Mouse (Mus musculus): Measurements from ENCODE around the gene Ankk1. TPM values are rescaled to one million over a fixed set of nuclear protein-coding genes. Genes with fewer than 3 reads are reported as not detected.

Ankk1 gene
- not detected for total RNA-seq (2021)

DNA sequence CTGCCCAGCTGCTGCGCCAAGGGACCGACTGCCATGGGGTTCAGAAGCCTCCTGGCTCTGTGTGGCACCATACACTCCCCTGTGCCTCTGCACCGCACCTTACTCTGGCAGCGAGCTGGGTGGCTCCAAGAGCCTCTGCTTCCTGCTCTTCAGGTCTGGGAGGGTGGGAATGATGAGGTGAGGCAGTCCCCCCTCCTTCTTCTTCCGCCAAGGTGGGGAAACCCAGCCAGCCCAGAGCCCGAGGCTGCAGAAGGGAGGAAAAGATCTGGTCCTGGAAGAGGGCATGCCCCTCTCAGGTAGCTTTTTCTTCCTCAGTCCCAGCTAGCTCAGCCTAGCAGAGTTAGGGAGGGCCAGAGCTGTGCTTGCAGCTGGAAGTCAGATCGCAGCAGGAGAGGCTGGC, at the start of gene Ankk1:
Gene Ankk1 (minus strand): TSS at position 101 of the 400 bp plus-strand sequence.
- DNase-seq = no peak
- intact Hi-C loops (cut with DNase I) = no loop called here

GRCm38 (mm10) chr9:49472126-49472525, 45.3 kb upstream of the Ankk1 start:
- DNase-seq = no peak
- intact Hi-C loops (cut with DNase I) = loop anchor here (10.0 kb wide), 1 partner anchor 117 kb away; no protein-coding TSS in a partner anchor

GRCm38 (mm10) chr9:49470946-49471345, 44.1 kb upstream of the Ankk1 start:
- DNase-seq = no peak
- intact Hi-C loops (cut with DNase I) = loop anchor here (10.0 kb wide), 1 partner anchor 116 kb away; no protein-coding TSS in a partner anchor

DNA sequence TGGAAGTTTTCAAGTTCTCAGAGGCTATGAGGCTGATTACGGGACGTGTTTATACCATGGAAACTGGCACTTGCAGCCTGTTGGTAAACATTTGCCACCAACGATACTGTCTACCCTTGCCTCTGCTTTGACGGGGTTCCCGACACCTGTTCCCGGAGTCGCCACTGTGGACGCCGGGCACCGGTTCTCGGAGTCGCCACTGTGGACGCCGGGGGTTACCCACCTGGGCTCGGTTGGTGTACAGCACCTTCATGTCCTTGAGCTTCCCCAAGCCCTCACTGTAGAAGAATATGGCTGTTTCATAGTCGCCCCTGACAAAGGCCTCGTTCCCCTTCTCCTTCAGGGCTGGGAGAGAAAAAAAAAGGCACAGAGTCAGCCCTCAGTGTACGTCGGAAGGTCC, 43.2 kb upstream of the Ankk1 start:
- DNase-seq = no peak
- intact Hi-C loops (cut with DNase I) = loop anchor here (10.0 kb wide), 1 partner anchor 115 kb away; no protein-coding TSS in a partner anchor

DNA sequence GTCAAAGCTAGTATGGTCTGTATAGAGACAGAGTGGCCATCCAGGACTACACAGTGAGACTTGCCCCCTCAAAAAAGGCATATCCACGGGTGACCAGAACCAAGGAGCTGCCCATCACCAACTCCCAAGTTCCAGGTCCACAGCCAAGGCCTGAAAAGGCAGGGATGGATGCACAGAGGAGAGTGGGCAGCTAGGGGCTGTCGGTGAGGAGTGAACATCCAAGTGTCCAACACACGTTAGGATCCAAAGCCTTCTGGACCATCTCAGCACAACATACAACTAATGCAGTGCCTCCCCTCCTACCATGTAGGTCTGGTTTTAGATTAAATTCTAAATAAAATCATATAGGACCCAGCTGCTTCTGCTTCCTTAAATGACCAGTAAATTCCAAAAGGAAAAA, 29.3 kb upstream of the Ankk1 start:
- no peak for DNase-seq
- intact Hi-C loops (cut with DNase I) = no loop called here

DNA sequence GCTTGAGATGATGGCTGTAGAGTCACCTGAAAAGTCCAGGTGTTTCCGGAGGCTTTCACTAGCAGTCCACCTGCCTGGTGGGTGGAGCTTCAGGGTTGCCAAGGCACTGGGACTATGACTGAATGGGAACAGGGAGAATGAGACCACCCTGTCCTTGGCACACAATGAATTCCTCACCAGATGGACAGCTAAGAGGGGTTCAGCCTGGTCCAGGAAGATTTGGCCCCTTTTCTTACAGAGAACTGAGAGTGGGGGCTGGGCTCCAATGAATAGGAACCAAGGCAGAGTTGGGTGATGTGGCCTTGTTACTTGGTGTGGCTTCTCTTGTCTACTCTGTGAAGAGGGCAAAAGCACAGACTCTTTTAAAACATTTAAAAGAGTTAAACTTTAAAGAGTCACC, 25.6 kb upstream of the Ankk1 start:
- no peak for DNase-seq
- intact Hi-C loops (cut with DNase I) = no loop called here

DNA sequence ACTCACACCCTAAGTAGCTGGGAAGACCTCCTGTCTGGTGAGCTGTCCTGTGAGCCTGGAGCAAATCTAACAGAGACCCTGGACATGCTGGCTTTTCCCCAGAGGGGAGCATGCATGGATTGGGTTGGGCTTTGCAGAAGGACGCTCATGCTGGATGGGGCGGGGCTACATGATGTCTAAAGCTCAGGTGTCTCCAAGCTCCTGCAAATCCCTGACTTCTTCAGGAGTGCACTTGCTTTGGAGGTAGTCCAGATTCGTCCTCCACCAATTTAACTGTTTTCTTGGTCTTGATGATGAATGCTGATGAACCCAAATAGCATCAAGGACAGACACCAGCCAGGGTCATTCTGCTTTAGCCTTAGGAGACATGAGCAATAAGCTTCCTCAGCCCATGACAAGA, 23.7 kb upstream of the Ankk1 start:
- no peak for DNase-seq
- intact Hi-C loops (cut with DNase I) = no loop called here

DNA sequence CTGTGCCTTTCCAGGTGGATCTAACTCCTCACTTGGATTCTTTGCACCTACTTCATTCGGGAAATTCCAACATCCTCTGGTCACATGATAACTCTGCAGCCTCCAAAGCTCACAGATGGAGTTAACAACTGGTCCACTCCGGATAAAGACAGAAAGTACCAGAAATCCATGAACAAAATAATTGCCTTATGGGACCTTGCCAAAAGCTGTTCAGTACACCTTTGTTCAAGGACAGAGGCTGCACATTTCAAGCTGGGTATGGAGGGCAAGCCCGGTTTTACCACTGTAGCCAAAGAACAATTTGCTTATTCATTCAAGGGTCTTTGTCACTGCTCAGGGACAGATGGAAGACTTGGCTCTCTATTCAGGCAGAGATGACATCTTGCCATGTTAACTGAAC, 15.8 kb upstream of the Ankk1 start:
- no peak for DNase-seq
- intact Hi-C loops (cut with DNase I) = no loop called here

- no peak for DNase-seq
- intact Hi-C loops (cut with DNase I) = no loop called here
Observed at GRCm38 (mm10) chr9:49427478-49427877, 657 bp upstream of the Ankk1 start.

DNA sequence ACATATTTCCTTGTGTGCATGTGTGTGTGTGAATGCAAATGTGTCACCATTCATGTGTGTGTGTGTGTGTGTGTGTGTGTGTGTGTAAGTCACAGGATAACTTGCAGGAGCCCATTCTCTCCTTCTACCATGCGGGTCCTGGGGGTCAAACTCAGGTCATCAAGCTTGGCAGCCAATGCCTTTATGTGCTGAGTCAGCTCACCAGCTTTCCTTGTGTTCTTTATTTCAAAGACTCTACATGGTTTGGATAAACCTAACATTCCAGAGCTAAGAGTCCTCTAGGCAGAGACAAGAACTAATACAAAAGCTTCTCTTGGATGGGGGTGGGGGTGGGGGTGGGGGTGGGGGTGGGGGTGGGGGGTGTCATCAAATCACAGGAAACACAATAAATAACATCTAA, 1.2 kb downstream of the Ankk1 start:
- DNase-seq = no peak
- intact Hi-C loops (cut with DNase I) = no loop called here

DNA sequence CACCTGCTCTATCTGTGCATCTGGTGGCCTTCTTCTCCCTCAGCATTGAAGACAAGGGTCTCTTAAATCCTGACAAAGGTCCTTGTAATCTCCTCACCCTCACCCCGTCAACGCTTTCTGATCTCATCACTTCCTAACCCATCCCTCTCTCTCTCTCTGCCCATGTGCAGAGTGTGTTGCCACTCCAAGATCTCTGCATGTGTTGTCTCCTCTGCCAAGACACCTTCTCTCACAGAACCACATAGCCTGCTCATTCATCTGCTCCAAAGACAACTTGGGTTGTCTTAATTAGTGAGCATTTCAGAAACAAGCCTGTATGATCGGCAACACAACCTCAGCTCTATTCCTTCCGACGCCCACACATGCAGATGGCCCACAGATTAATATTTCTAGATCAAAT, 3.0 kb downstream of the Ankk1 start:
- intact Hi-C loops (cut with DNase I) = no loop called here
- DNase-seq = no peak

- intact Hi-C loops (cut with DNase I) = no loop called here
- DNase-seq = no peak
Observed at GRCm38 (mm10) chr9:49410621-49411020, 16.2 kb downstream of the Ankk1 start.

- DNase-seq = no peak
- intact Hi-C loops (cut with DNase I) = no loop called here
Observed at GRCm38 (mm10) chr9:49407028-49407427, 19.8 kb downstream of the Ankk1 start.

DNA sequence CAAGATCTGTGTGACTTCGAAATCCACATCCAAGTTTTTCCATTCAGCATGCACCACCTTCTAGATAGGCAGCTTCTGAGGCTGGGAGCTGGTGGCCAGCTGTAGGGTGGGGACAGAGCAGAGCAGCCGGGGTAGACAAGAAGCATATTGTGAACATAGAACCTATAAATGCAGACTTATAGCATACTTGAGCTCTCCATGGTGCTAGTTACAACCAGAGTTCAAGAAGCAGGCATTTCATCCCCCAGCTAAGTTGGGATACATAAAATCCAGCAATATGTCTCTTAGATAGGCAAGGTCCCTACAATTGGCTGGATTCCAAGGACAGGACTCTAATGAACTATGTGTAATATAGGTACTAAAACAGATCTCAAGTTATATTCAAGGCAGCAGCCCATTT, 23.1 kb downstream of the Ankk1 start:
- no peak for DNase-seq
- intact Hi-C loops (cut with DNase I) = no loop called here

- intact Hi-C loops (cut with DNase I) = no loop called here
- no peak for DNase-seq
Observed at GRCm38 (mm10) chr9:49396006-49396405, 30.8 kb downstream of the Ankk1 start.

DNA sequence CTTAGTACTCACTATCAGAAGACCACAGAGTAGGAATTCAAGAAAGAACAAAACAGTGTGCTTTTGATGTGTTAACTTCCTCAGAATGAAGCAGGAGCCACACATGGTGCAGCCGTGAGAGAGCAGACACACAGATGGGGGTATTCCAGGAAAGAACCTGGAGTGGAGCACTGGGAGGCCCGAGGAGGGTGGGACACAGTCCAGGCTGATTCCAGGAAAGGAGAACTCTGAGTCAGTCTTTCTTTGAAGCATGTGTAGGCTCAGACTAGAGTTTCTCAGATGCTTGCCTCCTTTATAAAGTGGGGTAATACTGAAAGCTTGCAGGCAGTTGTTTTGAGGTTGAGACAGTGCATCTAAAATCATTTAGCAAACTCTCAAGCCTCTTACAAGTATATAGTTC, 34.6 kb downstream of the Ankk1 start:
- intact Hi-C loops (cut with DNase I) = no loop called here
- no peak for DNase-seq

- DNase-seq = no peak
- intact Hi-C loops (cut with DNase I) = no loop called here
Observed at GRCm38 (mm10) chr9:49386119-49386518, 40.7 kb downstream of the Ankk1 start.

DNA sequence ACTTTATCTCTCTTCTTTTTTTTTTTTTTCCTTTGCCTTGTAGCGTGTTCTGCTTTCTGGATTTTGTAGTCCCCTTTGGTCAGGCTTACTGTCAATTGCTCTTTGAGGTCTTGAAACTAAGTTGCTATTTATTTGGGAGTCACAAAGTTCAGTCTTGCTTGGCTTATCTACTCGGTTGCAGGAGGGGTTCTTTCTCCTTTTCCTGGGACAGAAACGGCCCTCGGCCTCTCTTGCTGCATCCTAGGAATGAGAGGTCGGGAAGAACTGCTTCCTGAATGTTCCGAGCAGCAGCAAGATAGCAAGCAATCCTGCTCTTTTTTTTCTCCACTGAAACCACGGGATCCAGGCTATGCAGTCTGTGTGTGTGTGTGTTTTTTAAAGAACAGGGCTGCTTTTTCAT, 41.5 kb downstream of the Ankk1 start:
- intact Hi-C loops (cut with DNase I) = no loop called here

GRCm38 (mm10) chr9:49384855-49385254, 42.0 kb downstream of the Ankk1 start:
- intact Hi-C loops (cut with DNase I) = no loop called here
- no peak for DNase-seq

More for the DNA sequence above, 41.5 kb downstream of the Ankk1 start:
- DNase-seq = no peak

- no peak for DNase-seq
- intact Hi-C loops (cut with DNase I) = no loop called here
Observed at GRCm38 (mm10) chr9:49384041-49384440, 42.8 kb downstream of the Ankk1 start.

- peak; percentile 49 for DNase-seq
- intact Hi-C loops (cut with DNase I) = no loop called here
Observed at GRCm38 (mm10) chr9:49379962-49380361, 46.9 kb downstream of the Ankk1 start.

DNA sequence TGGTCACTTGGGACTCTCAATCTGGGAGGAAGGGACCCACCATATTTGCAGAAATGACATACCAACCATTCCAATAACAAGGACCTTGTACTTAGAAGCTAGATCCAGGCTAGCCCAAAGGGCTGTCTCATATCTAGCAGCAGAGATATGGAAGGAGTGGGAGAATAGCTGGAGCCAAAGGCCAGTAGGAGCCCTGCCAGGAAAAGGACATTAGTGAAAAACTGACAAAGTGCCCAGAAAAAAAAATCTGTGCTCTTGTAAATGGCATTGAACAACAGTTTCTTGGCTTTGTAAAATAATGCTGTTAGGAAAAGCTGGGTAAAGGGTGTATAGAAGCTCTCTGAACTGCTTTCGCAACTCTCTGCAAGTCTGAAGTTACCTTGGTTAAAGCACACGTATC, 52.9 kb downstream of the Ankk1 start:
- intact Hi-C loops (cut with DNase I) = no loop called here
- DNase-seq = no peak

DNA sequence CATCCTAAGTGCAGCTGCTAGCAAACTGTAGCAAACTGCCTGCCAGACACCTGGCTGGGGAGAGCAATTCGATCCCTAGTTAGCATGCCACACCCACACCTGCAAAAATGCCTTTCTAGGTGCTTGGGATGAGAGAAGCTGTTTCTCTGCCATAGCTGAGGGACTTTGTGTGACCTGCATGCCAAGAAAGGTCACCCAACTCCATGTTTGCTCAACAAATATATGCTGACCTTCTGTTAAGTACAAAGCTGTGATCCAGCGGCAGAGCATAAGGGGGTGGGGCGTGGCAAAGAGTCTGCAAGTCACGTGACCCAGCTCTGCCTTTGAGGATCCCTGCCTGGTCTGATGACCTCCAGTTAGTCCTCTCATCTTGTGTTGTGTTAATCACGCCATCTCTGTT, 61.1 kb downstream of the Ankk1 start:
- DNase-seq = no peak
- intact Hi-C loops (cut with DNase I) = no loop called here

All from left cerebral cortex, postnatal 4 days (tissue).